Mouse (Mus musculus) testis, adult 2 months (tissue): ENCODE results near the gene Cib3.

ENCODE experiments used
- CTCF ChIP-seq: fragments of 200-500 bp; IDR thresholded peaks from 2 replicates; pipeline ENCODE4 v1.5.1; 2012; ENCODE audit warnings: low read depth, mild to moderate bottlenecking, inconsistent platforms, low read length, moderate library complexity; ENCODE audit not compliant: control insufficient read depth, insufficient read depth, insufficient replicate concordance
- POLR2A ChIP-seq: fragments of 200-500 bp; IDR thresholded peaks from 2 replicates; pipeline ENCODE4 v1.6.1; 2012; ENCODE audit warnings: low read depth, mild to moderate bottlenecking, inconsistent platforms, low read length, moderate library complexity; ENCODE audit not compliant: control insufficient read depth

DNA sequence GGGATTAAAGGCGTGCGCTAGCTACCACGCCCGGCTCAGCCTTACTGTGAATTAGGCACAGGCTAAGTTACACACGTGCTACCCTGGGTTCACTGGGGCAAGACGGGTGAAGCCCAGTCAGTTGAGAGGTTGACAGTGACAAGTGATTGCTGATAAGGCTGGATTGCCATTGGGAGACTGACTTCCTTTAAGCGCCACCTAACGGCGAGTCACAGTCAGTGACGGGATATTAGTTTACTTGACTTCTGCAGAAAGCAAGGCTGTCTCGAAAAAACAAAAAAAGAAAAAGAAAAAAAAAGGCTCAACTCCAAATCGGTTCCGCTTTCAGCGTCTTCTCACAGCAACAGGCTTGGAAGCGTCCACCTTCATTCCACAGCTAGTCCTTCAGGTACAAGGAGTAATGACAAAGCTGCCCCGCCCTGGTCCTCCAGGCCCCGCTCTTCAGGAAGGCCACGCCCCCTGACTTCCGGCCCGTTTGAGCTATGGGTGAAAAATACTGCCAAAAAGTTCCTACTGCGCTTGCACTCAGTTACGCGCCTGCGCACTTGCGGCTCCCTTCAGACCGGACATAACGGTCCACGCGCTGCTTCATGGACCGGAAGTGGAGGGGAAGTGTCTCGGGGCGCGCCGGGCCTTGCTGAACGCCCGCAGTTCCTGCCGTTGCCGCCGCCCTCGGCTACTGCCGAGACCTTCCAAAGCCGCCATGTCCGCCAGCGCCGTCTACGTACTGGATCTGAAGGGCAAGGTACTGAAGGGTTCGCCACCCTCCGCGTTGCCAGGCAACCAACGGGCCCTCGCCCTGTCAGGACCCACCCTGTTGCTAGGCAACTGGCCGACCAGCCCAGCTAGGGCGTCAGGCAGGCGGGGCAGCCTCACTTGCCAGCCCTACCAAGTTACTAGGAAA, 27.1 kb upstream of the Cib3 start, which contains the start of gene Ap1m1:
- TF ChIP-seq CTCF: peak; percentile 65
- TF ChIP-seq POLR2A: peak; percentile 76
